Mouse (Mus musculus) G1E (cell line): Measurements from ENCODE around the gene Bhlhe23.

Source experiments
- CTCF ChIP-seq: IDR thresholded peaks from 2 replicates; pipeline ENCODE4 v1.5.1; 2012; ENCODE audit warnings: low read depth, low read length, inconsistent platforms, mixed read lengths
- GATA1 ChIP-seq: IDR thresholded peaks from 2 replicates; pipeline ENCODE4 v1.6.1; 2012; ENCODE audit warnings: borderline replicate concordance, low read length, inconsistent platforms, mixed read lengths
- GATA2 ChIP-seq: IDR thresholded peaks from 2 replicates; pipeline ENCODE4 v1.6.1; 2012; ENCODE audit warnings: low read depth, low read length, inconsistent platforms, borderline replicate concordance
- POLR2AphosphoS5 ChIP-seq: IDR thresholded peaks from 2 replicates; pipeline ENCODE4 v1.6.1; 2012; ENCODE audit warnings: low read depth, low read length, inconsistent platforms; ENCODE audit not compliant: insufficient replicate concordance
- TAL1 ChIP-seq: conservative IDR thresholded peaks from 2 replicates; pipeline ENCODE4 v1.6.1; 2012; ENCODE audit warnings: low read depth, low read length, inconsistent platforms, mixed read lengths

DNA sequence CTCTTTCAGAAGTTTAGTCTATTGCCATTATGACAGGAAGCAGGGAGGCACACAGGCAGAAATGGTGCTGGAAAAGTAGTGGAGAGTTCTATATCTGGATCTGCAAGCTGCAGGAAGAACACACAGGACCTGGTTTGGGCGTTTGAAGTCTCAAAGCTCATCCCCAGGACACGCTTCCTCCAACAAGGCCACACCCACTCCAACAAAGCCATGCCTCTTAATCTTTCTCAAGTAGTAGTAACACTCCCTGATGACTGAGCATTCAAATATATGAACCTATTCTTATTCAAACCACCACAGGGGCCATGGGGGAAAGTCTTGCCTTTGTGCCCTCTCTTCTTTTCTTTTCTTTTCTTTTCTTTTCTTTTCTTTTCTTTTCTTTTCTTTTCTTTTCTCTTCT, 3.6 kb upstream of the Bhlhe23 start:
- TF ChIP-seq CTCF (no peak), TAL1 (no peak), GATA1 (no peak), POLR2AphosphoS5 (no peak), GATA2 (no peak)
